Mouse (Mus musculus): ENCODE measurements around the gene Nxt2.

DNA sequence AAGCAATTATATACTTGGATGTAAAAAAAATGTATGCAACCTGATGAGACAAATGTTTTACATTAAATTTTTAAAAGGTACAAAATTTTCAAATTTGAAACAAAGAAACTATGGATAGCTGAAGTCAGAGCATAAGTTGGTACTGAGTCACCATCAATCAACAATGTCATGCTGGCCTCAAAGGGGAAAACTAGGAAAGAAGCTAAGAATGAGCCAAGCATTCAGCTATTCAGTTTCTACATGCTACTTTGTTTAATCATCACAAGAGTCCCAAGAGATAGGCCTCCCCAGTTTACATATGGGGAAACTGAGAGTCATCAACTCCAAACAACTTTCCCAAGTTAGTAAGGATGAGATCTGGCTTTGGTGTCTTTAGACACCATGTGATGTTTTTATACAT is 49.6 kb upstream of the Nxt2 start:
- TF ChIP-seq CTCF (IDR thresholded peaks at IDR 0.05) (no peak), EP300 (IDR thresholded peaks at IDR 0.05) (no peak)
